Mouse (Mus musculus): Measurements from ENCODE around the gene Recql5.

Gene Recql5

GRCm38 (mm10) chr11:115933108-115933746 lies at the start of gene Recql5, which contains the start of gene Sap30bp:
Gene Recql5 (minus strand): TSS chr11:115933477.
Gene Sap30bp (plus strand): TSS chr11:115933282.
- DNase-seq (ENCODE audit: low read depth, low spot score) = peak; percentile 99

DNA sequence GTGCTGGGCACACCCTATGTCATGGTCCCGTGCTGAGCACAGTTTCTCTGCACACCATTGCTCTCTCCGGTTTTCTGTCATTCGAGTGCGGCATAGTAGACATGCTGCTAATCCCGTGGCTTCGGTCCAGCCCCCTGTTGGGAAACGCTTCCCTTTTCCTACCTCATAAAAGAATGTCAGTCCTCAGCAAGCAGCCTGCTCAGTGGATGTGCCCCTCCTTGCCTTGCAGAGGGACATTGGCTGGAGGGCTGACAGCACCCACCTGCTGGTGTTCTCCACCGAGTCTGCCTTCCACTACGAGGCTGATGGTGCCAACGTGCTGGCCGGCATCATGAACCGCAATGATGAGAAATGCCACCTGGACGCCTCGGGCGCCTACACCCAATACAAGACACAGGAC lies 49.2 kb upstream of the Recql5 start:
- DNase-seq (ENCODE audit: low read depth, low spot score) = no peak

- peak; percentile 43 for DNase-seq (ENCODE audit: low read depth, low spot score)
Measured at GRCm38 (mm10) chr11:115975544-115975943, 42.3 kb upstream of the Recql5 start.

- DNase-seq (ENCODE audit: low read depth, low spot score) = no peak
Measured at GRCm38 (mm10) chr11:115975083-115975420, 41.8 kb upstream of the Recql5 start.

DNA sequence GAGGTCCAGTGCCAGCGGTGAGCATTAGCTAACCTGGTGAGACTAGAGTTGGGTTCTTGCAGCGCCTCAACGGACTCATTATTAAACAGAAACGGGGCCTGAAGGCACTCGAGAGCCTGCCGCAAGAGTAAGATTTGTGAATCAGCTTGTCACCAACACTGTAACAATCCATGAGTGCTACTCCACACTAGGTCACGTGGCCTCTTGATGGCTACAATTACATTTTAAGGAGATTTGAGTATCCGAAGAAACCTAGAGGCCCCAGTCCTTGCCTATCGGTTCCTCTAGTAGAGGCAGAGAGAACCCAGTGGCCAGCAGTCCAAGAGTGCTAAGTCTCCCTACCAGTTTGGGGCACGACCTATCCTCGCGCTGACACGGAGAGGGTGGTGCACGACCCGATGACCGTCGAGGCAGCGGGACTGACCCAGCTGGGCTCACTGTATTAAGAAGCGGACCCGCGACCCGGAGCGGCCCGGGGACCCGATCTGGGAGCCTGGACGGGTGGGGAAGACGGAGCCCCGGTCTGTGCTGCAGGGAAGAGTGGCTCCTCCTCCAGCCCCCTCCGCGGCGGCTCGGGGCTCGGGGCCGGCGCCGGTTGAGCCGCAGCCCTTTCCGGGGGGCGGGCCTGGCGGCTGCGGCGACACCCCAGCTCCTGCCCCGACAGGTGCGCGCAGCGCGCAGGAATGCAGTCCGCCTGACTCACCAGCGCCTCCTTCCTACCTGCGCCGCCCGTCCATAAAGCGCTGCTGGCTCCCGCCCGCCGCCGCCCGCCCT lies 41.2 kb upstream of the Recql5 start, which contains the start of gene Itgb4:
Gene Itgb4 (plus strand): TSS at position 401 of the 774 bp plus-strand sequence.
- DNase-seq (ENCODE audit: low read depth, low spot score) = peak; percentile 74

DNA sequence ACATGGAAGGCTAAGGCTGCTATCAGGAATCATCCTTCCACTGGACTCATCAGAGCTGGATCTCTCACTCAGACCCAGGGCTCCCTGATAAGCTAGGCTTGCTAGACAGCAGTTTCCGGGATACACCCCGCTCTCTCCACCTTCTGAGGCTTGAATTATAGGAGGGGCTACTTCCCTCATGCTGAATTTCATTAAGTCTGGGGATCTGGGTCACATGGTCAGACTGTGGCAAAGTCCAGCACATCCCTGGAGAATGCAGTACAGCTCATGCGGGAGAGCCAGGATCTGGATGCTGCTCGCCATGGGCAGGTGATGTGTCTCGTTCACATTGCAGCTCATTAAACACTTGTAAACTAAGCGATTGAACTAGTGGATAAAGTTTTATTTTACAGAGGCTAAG lies 37.7 kb upstream of the Recql5 start:
- DNase-seq (ENCODE audit: low read depth, low spot score) = peak; percentile 91

- DNase-seq (ENCODE audit: low read depth, low spot score) = peak; percentile 85
Measured at GRCm38 (mm10) chr11:115970006-115970673, 36.9 kb upstream of the Recql5 start.

GRCm38 (mm10) chr11:115968731-115969405 lies 35.6 kb upstream of the Recql5 start:
- DNase-seq (ENCODE audit: low read depth, low spot score) = no peak

GRCm38 (mm10) chr11:115964977-115965604 lies 31.8 kb upstream of the Recql5 start:
- no peak for DNase-seq (ENCODE audit: low read depth, low spot score)

DNA sequence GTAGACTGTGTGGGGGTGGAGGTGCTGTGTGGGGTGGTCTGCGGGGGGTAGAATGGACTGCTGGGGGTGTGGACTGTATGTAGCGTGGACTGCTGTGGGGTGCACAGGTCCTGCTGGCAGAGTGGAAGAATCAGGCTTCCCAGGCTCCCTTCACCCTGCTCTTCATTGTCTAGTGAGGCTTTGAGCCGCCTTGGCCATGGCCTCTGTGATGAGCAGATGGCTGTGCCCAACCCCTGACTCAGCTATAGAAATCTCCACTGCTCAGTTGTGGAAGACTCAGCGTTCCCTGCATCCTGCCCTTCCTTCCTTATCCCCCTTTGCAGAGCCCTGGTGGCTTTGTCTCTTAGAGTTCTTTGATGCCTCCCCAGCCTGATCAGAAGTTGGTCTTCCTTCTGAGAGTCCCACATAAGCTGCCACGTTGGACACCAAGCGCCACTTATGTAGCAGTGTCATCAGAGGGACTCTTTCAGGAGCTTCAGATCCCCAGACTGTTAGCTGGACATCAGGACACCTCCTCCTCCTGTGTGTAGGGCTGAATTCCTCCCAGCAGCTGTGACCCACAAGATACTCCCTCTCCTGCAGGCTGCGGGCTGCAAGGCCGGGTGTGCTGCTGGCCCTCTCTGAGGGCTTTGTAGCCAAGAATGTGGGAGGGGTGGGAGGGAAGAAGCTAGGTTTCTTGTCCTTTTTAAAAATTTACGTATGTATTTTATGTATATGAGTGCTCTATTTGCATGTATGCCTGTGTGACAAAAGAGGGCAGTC lies 29.6 kb upstream of the Recql5 start:
- DNase-seq (ENCODE audit: low read depth, low spot score) = peak; percentile 14

DNA sequence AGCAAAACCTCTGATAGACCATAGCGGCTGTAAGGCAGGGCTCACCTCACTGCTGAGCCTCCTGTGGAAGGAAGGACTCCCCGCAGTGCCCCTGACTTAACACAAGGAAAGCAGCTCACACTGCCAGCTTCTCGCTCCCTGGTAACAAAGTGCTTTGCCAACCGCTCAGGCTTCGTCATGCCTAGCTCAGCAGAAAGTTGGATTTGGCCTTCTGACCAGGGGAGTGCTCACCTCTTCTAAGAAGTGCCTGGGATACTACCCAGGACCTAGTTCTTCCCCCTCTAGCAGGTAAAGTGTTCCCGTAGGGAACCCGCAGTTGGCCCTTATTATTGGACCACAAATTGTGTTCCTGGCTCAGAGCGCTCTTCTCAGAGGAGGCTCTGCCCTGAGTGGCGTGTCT lies 25.7 kb upstream of the Recql5 start:
- peak; percentile 41 for DNase-seq (ENCODE audit: low read depth, low spot score)

GRCm38 (mm10) chr11:115957971-115958370 lies 24.7 kb upstream of the Recql5 start:
- peak; percentile 51 for DNase-seq (ENCODE audit: low read depth, low spot score)

- peak; percentile 82 for DNase-seq (ENCODE audit: low read depth, low spot score)
Measured at GRCm38 (mm10) chr11:115956453-115956852, 23.2 kb upstream of the Recql5 start.

- peak; percentile 33 for DNase-seq (ENCODE audit: low read depth, low spot score)
Measured at GRCm38 (mm10) chr11:115955195-115955858, 22.1 kb upstream of the Recql5 start.

GRCm38 (mm10) chr11:115954712-115955111 lies 21.4 kb upstream of the Recql5 start:
- DNase-seq (ENCODE audit: low read depth, low spot score) = peak; percentile 49

GRCm38 (mm10) chr11:115950719-115951118 lies 17.4 kb upstream of the Recql5 start:
- no peak for DNase-seq (ENCODE audit: low read depth, low spot score)

DNA sequence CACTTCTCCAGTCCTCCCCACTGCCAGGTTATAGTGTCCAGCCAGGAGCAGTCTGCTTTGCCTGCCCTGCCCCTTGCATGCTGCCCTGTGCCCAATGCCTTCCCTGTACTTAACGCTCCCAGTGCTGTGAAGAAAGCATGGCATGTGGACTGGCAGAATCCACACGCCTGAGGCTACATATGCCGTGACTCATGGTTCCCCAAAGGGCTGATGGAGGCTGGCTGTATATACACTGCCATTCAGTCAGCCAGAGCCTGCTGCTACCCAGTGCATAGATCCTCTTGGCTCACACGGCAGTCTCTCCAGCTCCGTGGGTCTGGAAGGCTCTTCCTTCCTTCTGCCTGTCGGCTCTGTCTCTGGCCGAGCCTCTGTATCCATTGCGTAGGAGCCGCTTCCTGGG lies 15.0 kb upstream of the Recql5 start:
- no peak for DNase-seq (ENCODE audit: low read depth, low spot score)

GRCm38 (mm10) chr11:115946221-115946828 lies 13.0 kb upstream of the Recql5 start:
- peak; percentile 75 for DNase-seq (ENCODE audit: low read depth, low spot score)

DNA sequence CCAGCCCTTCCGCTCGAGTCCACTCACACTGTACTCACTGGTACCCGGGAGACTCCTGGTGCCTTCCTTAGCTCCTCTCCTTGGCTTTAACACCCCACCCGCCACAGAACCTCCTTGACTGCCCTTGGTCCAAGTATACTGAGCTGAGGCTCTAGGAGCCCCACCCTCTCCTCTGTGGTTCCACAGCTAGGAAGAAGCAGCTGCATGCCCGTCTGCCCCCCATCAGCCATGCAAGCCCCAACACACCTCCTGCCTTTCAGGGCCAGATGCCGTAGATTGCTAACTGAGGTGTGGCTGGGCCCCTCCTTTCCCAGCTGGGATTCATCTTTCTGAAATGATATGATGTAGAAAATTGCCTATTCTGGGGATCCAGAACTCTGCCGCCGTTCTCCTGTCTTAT lies 12.0 kb upstream of the Recql5 start:
- peak; percentile 94 for DNase-seq (ENCODE audit: low read depth, low spot score)

DNA sequence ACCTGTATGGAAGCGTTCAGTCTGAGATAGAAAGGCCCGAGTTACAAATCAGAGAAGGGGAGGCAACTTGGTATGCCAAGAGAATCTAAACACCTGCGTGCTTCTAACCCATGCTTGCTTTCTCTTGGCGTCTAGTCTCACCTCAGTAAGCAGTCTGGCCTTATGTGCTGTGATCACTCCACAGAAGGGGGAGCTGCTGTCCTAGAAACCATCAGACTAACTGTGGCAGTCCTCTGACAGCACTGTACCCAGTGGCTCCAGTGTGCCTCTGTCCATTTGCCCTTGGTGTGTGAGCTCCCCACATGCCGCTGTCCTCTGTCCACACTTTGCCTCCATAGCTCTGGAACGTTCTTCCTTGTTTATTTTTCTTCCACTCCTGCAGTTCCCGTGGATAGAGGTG lies 8.7 kb upstream of the Recql5 start:
- DNase-seq (ENCODE audit: low read depth, low spot score) = peak; percentile 17

All from R1 (cell line).